Mouse (Mus musculus) urinary bladder, postnatal 14 days (tissue): Measurements from ENCODE around the gene Zic5.

Experiments
- DNase-seq: peaks from one replicate; pipeline ENCODE4 v3.0.0; 2021; ENCODE audit warnings: low spot score

The Zic5 gene

DNA sequence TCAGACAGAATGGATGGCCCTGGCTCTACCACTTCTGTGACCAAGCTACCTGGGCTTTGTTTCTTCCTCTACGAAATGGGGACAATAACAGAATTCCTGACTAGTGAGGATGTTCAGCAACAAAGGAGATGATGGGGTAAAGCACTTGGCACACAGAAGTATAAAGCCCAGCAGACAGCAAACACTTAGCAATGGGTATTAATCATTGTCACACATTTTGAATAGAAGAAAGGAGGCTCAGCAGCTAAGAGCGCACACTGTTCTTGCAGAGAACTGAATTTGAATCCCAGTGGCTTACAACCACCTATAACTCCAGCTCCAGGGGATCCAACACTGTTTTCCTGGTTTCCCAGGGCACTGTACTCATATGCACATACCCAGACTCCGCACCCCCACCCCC lies 37.8 kb downstream of the Zic5 start:
- no peak for DNase-seq

- no peak for DNase-seq
These were observed 38.3 kb downstream of the Zic5 start for GRCm38 (mm10) chr14:122427204-122427560.

DNA sequence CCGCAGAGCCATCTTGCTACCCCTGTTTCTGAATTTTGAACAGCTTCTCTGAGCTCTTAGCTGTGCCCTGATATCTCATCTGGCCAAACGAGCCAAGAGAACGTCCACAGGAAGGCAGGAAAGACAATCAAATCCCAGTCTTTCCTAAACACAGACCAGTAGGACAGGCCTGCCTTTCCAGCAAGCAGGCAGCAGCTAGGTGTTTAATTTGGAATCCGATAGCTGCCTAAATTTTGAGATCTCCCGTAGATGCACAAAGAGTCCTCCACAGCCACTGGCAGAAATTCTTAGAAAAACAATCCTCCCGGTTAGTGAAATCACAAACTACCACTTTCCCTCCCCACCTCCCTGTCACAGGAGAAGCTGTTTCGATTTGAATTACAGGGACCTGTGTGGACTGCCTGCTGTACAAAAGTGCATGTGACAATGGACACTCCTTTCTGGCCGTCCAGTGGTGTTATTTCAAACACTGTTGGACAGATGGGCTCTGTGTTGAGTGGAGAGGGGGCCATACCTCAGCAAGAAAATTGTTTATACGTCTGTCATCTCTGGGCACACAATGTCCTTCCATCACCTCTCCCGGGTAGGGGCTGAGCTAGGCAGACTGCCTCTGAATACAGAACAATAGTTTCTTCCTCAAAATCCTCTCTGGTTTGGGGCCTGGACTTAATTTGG lies 38.8 kb downstream of the Zic5 start:
- DNase-seq = no peak

- no peak for DNase-seq
These were observed 41.0 kb downstream of the Zic5 start for GRCm38 (mm10) chr14:122424441-122424840.

- DNase-seq = no peak
These were observed 49.2 kb downstream of the Zic5 start for GRCm38 (mm10) chr14:122416166-122416771.

- DNase-seq = no peak
These were observed 50.7 kb downstream of the Zic5 start for GRCm38 (mm10) chr14:122414786-122415185.

DNA sequence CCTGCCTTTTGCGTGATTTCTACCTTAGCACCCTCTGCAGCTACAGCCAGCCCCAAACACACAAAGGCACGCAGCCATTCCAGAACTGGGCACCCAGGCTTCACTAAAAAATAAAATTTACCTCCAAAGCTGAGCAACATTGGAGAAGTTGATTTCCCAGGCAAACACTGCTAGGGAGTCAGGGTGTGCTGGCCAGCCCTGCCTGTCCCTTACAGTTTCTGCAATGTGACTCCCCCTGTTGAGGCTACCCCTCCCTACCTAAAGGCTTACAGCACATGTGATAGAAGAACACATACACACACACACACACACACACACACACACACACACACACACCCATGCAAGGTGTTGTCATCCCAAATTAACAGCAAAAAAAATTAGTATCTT lies 51.9 kb downstream of the Zic5 start:
- DNase-seq = no peak

- no peak for DNase-seq
These were observed 52.5 kb downstream of the Zic5 start for GRCm38 (mm10) chr14:122412841-122413541.
